Mouse (Mus musculus) bone marrow macrophage, adult 2 months (primary cell): ENCODE data around the gene Gm12185. TPM values are rescaled to one million over a fixed set of nuclear protein-coding genes. Genes with fewer than 3 reads are reported as not detected.
"Not testable (repeated sequence)": the region's sequence is repeated elsewhere in the genome, so short reads cannot be mapped to it uniquely, and the experiment has no call there.

Experiments used
- H3K27ac ChIP-seq: 2 replicates; pipeline ENCODE4 v1.5.1; 2012; ENCODE audit warnings: low read depth, low read length; ENCODE audit not compliant: insufficient read depth
- H3K4me1 ChIP-seq: 2 replicates; pipeline ENCODE4 v1.6.1; 2012; ENCODE audit warnings: low read length; ENCODE audit not compliant: control insufficient read depth, insufficient read depth
- H3K4me3 ChIP-seq: 2 replicates; pipeline ENCODE4 v1.5.1; 2012; ENCODE audit warnings: mild to moderate bottlenecking, low read length, moderate library complexity; ENCODE audit not compliant: insufficient read depth
- polyA plus RNA-seq: library from polyadenylated mRNA; stranded (reverse); fragments of >200 nt; gene quantifications from 2 replicates; pipeline ENCODE4 v1.2.4, GENCODE M21; 2012; ENCODE audit not compliant: missing spikeins, insufficient read depth, insufficient read length

Gene Gm12185
- 2.7 and 3.7 TPM in 2 replicates for polyA plus RNA-seq

- H3K4me1 ChIP-seq, H3K27ac ChIP-seq, H3K4me3 ChIP-seq: not testable (repeated sequence)
Observed at GRCm38 (mm10) chr11:48991740-48992520, at the start of gene Gm12185. Gene Gm12185 (minus strand): TSS chr11:48992226.

GRCm38 (mm10) chr11:49012074-49012473 lies 20.0 kb upstream of the Gm12185 start:
- H3K4me1 ChIP-seq, H3K27ac ChIP-seq: not testable (repeated sequence)

GRCm38 (mm10) chr11:49006785-49007184 lies 14.8 kb upstream of the Gm12185 start:
- H3K27ac ChIP-seq, result not testable (repeated sequence)

More at GRCm38 (mm10) chr11:49012074-49012473, 20.0 kb upstream of the Gm12185 start:
- not testable (repeated sequence) for H3K4me3 ChIP-seq

GRCm38 (mm10) chr11:49006317-49006716 lies 14.3 kb upstream of the Gm12185 start:
- not testable (repeated sequence) for H3K4me3 ChIP-seq, H3K4me1 ChIP-seq, H3K27ac ChIP-seq

More at GRCm38 (mm10) chr11:49006785-49007184, 14.8 kb upstream of the Gm12185 start:
- H3K4me3 ChIP-seq, H3K4me1 ChIP-seq: not testable (repeated sequence)

- not testable (repeated sequence) for H3K4me1 ChIP-seq, H3K4me3 ChIP-seq, H3K27ac ChIP-seq
Observed at GRCm38 (mm10) chr11:49000411-49000810, 8.4 kb upstream of the Gm12185 start.

GRCm38 (mm10) chr11:48994018-48994417 lies 2.0 kb upstream of the Gm12185 start, which contains the start of gene Tgtp1:
Gene Tgtp1 (minus strand): TSS chr11:48994172.
- not testable (repeated sequence) for H3K4me3 ChIP-seq, H3K27ac ChIP-seq
- peaks cover 12% of the 10 kb centered on the region for H3K4me1 ChIP-seq

- peaks cover 12% of the 10 kb centered on the region for H3K4me1 ChIP-seq
- not testable (repeated sequence) for H3K27ac ChIP-seq, H3K4me3 ChIP-seq
Observed at GRCm38 (mm10) chr11:48993296-48993695, 1.3 kb upstream of the Gm12185 start.

- not testable (repeated sequence) for H3K4me1 ChIP-seq, H3K4me3 ChIP-seq, H3K27ac ChIP-seq
Observed at GRCm38 (mm10) chr11:48989981-48990380, 2.0 kb downstream of the Gm12185 start.

- H3K4me3 ChIP-seq, result not testable (repeated sequence)
Observed at GRCm38 (mm10) chr11:48988219-48988618, 3.8 kb downstream of the Gm12185 start.

GRCm38 (mm10) chr11:48982848-48983247 lies 9.2 kb downstream of the Gm12185 start:
- not testable (repeated sequence) for H3K4me1 ChIP-seq, H3K4me3 ChIP-seq, H3K27ac ChIP-seq

More at GRCm38 (mm10) chr11:48988219-48988618, 3.8 kb downstream of the Gm12185 start:
- peak overlapping the region; percentile 40; the same call in 1 of the 2 replicates for H3K27ac ChIP-seq
- H3K4me1 ChIP-seq, result not testable (repeated sequence)

GRCm38 (mm10) chr11:48980052-48980451 lies 12.0 kb downstream of the Gm12185 start:
- not testable (repeated sequence) for H3K4me1 ChIP-seq, H3K27ac ChIP-seq, H3K4me3 ChIP-seq

GRCm38 (mm10) chr11:48979251-48979650 lies 12.8 kb downstream of the Gm12185 start, which contains the start of gene 9930111J21Rik1:
Gene 9930111J21Rik1 (minus strand): TSS chr11:48979398.
- Histone ChIP-seq H3K4me3 (peak within 1 kb of the TSS; percentile 24), H3K27ac (peak within 1 kb of the TSS; percentile 56)
- H3K4me1 ChIP-seq, result not testable (repeated sequence)

- Histone ChIP-seq H3K4me3 (peak within 1 kb of the TSS; percentile 24), H3K27ac (peak within 1 kb of the TSS; percentile 71)
- H3K4me1 ChIP-seq, result not testable (repeated sequence)
Observed at GRCm38 (mm10) chr11:48978240-48978939, 13.6 kb downstream of the Gm12185 start, which contains the start of gene Olfr56. Gene Olfr56 (plus strand): TSS chr11:48978889.

- H3K4me1 ChIP-seq, H3K4me3 ChIP-seq, H3K27ac ChIP-seq: not testable (repeated sequence)
Observed at GRCm38 (mm10) chr11:48974686-48975085, 17.3 kb downstream of the Gm12185 start.

- not testable (repeated sequence) for H3K4me1 ChIP-seq, H3K4me3 ChIP-seq, H3K27ac ChIP-seq
Observed at GRCm38 (mm10) chr11:48946090-48946489, 45.9 kb downstream of the Gm12185 start, which contains the start of gene Psme2b. Gene Psme2b (minus strand): TSS chr11:48946190.
